Mouse (Mus musculus) 416B (cell line): ENCODE measurements around the gene Shank1.

Experiments
- DNase-seq: peaks from one replicate; pipeline ENCODE4 v3.0.0; 2011; ENCODE audit warnings: low read depth

Shank1 gene

GRCm38 (mm10) chr7:44373889-44374652, 64.0 kb downstream of the Shank1 start:
- peak; percentile 96 for DNase-seq

DNA sequence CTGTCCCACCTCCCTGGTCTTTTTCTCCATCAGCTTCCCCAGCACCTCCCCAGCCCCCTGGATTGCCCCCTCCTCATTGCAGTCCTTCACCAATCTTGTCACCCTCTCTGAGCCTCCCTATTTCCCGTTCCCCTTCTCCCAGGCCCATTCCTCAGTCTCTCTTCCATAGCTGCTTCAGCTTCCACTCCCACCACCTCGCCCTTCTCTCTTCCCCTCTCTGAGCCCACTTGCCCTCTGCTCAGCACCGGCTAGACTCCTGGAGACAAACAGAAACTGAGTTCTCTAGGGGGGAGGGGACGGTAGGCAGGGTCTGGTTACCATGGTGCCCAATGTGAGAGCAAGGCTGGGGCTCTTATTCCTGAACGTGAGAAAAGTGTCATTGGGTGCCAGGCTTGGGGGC, 64.7 kb downstream of the Shank1 start:
- DNase-seq, result no peak

DNA sequence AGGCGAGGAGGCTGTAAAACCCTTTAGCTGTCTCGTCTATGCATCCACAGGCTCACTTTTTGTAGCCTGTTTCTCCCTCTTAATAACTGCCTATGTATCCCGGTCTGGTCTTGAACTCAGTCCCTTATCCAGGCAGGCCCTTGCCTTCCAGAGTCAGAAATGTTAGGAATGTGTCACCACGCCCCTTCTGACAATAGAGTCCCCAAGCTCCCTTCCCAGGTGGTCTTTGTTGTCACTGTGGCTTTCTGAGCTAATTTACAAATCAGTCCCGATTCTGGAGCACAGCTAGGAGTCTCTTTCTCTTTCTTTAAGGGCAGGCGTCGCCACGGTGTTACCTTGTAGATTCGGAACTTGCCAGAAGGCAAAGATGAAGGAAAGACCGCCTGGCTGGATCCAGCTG, 65.2 kb downstream of the Shank1 start:
- DNase-seq, result no peak

- no peak for DNase-seq
Observed at GRCm38 (mm10) chr7:44375793-44376192, 65.7 kb downstream of the Shank1 start.

DNA sequence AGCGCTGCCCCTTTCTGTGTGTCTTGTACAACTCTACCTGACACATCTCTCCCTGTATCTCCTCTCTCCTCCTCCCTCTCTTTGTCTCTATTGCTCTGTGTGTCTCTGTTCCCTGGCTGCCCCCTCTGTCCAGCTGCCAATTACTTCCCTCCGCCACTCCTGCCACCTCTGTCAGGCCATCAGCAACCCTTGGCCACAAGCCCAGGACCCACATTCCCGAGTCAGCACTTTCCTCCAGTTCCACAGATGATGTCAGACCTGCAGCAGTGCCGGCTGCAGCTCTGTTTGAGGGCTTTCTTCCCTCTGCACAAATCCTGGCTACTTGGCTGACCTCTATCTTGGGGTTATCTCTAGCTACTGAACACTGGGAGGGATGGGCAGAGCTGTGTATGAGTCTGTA, 68.2 kb downstream of the Shank1 start:
- DNase-seq, result no peak

DNA sequence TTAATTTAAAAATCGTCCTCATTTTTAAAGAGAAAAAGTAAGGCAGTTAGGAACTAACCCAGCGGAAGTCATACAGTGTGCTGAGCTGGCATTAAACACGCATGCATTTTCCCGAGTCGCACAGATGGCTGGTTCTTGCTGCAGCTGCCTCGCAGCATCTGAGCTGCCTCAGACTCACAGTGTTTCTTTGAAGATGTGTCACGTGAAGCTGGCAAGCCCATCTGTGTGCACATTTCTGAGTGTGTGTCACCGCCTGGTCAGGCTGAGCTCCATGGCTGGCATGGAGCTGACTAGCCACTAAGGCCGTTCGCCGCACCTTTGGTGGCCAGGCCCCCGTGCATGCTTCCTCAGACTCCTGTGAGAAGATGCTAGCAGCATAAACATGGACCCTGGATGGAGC, 72.5 kb downstream of the Shank1 start:
- DNase-seq, result no peak

DNA sequence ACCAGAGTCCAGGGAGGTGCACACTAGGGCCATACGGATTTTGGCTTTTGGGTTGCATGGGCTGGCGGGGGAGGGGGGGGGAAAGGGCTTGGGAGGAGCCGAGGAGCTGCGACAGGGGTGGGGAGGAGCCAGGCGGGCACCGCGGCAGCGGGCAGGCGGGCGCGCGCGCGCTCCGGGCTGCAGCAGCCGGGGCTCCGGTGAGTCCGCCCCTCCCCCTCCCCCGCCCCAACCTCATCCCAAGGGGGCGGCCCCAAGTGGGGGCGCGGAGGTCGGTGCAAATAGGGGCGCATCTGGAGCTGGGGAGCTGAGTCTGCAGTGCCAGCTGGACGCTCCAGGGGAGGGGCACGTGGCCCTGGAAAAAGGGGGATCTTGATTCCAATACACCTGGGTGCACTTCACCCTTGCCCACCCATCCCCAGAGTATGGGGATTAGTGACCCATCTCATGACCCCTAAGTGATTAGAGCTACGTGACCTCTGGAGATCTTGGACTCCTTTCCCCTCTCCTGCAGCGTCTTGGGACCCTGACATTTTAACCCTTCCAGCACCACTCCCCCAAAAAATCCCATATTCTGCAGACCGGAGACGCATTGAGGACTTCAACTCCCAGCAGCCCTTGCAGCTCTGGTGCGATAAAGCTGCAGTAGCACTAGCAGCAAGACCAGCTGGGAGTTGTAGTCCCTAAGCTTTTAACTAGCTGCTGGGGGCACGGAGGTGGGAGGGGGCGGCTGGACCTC, 74.1 kb downstream of the Shank1 start, which contains the start of gene Syt3:
Gene Syt3 (plus strand): TSS at position 123 of the 736 bp plus-strand sequence.
- peak; percentile 49 for DNase-seq

GRCm38 (mm10) chr7:44384716-44385059, 74.6 kb downstream of the Shank1 start:
- DNase-seq, result no peak

GRCm38 (mm10) chr7:44385720-44386119, 75.7 kb downstream of the Shank1 start, which contains the start of gene 1700008O03Rik:
TSS of gene 1700008O03Rik (minus strand) at chr7:44385820.
- no peak for DNase-seq

- DNase-seq, result no peak
Observed at GRCm38 (mm10) chr7:44391831-44392230, 81.8 kb downstream of the Shank1 start.

GRCm38 (mm10) chr7:44392341-44392740, 82.3 kb downstream of the Shank1 start:
- DNase-seq, result no peak

DNA sequence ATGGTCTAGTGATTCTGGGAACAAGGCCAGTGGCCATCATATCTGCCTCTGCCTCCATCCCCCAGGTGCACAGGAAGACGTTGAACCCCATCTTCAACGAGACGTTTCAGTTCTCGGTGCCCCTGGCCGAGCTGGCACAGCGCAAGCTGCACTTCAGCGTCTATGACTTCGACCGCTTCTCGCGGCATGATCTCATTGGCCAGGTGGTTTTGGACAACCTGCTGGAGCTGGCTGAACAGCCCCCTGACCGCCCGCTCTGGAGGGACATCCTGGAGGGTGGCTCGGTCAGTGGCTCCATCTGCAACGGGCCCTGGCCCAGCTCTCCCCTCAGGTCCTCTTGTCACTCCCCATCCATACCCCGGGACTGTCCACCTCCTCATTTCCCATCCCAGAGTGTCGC, 83.2 kb downstream of the Shank1 start:
- DNase-seq, result no peak

DNA sequence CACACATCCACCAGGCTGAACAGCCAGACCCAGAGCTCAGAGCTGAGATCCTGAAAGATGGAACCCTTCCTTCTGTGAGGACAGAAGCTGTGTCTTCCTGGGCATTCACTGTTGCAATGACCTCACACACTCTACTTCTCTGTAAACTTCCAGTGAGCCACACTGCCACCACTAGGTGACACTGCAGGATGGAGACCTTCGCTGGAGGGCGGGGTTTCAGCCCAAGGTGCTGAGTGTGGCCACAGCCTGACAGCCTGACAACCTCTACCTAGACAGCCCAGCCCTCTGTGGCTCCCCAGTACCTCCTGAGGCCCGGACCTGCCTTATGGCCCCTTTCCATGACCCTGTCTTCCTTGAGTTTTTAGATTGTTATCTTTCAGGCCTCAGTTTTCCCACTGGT, 88.5 kb downstream of the Shank1 start:
- DNase-seq, result peak; percentile 76

DNA sequence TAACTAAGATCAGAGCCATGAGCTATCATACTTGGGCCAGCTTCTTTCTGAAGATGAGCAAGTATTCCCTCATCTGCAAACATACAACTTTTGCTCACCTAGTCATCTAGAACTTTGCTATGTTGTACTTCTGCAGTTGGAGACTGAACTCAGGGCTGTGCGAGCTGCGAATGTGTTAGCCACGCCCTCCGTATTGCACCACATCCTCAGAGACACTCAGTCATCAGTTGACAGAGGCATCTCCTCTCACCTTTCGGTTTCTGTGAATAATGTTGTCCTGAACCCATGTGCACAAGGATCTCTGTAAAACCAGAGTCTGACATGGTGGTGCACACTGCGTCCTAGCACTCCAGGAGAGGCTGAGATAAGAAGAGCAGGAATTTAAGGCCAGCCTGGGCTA, 91.6 kb downstream of the Shank1 start:
- peak; percentile 36 for DNase-seq

- DNase-seq, result peak; percentile 94
Observed at GRCm38 (mm10) chr7:44405346-44406014, 95.4 kb downstream of the Shank1 start.

- no peak for DNase-seq
Observed at GRCm38 (mm10) chr7:44406015-44406355, 95.9 kb downstream of the Shank1 start.
